Mouse (Mus musculus): Measurements from ENCODE around the gene Gm17387. TPM values are rescaled to one million over a fixed set of nuclear protein-coding genes. Genes with fewer than 3 reads are reported as not detected.
"Not testable (repeated sequence)": the region's sequence is repeated elsewhere in the genome, so short reads cannot be mapped to it uniquely, and the experiment has no call there.

The Gm17387 gene
- polyA plus RNA-seq, 1 experiment from 2014 or later = not detected

- no peaks in the 10 kb centered on the region for H3K27me3 ChIP-seq
- H3K9ac ChIP-seq = no peak overlapping the region
- no peaks in the 10 kb centered on the region for H3K36me3 ChIP-seq
- H3K4me2 ChIP-seq = no peak overlapping the region
- no peak overlapping the region for H3K27ac ChIP-seq
- H3K9me3 ChIP-seq = no peaks in the 10 kb centered on the region
- ATAC-seq (ENCODE audit: insufficient number of reproducible peaks, insufficient read depth, low FRiP score, low TSS enrichment, low read depth) = no peak
- WGBS = 79% methylated on average over 5 of the region's 5 CpGs
- peaks cover 3% of the 10 kb centered on the region for H3K4me1 ChIP-seq
- no peak overlapping the region for H3K4me3 ChIP-seq
These were observed 25.5 kb upstream of the Gm17387 start for GRCm38 (mm10) chr7:141003248-141004010.

- Histone ChIP-seq H3K36me3 (no peaks in the 10 kb centered on the region), H3K27me3 (no peaks in the 10 kb centered on the region), H3K9ac (no peak overlapping the region), H3K27ac (no peak overlapping the region), H3K4me2 (no peak overlapping the region), H3K4me1 (peaks cover 31% of the 10 kb centered on the region), H3K4me3 (no peak overlapping the region), H3K9me3 (no peaks in the 10 kb centered on the region)
- no peak for ATAC-seq (ENCODE audit: insufficient number of reproducible peaks, insufficient read depth, low FRiP score, low TSS enrichment, low read depth)
- 87% methylated on average over 6 of the region's 6 CpGs for WGBS
These were observed 22.5 kb upstream of the Gm17387 start for GRCm38 (mm10) chr7:141006446-141006845.

GRCm38 (mm10) chr7:141006914-141007313, 22.0 kb upstream of the Gm17387 start:
- Histone ChIP-seq H3K36me3 (no peaks in the 10 kb centered on the region), H3K4me3 (no peak overlapping the region), H3K27me3 (no peaks in the 10 kb centered on the region), H3K9me3 (no peaks in the 10 kb centered on the region), H3K9ac (no peak overlapping the region), H3K4me2 (no peak overlapping the region), H3K4me1 (peaks cover 31% of the 10 kb centered on the region), H3K27ac (no peak overlapping the region)
- ATAC-seq (ENCODE audit: insufficient number of reproducible peaks, insufficient read depth, low FRiP score, low TSS enrichment, low read depth) = no peak
- WGBS = 89% methylated on average over 5 of the region's 5 CpGs

GRCm38 (mm10) chr7:141008312-141008761, 20.6 kb upstream of the Gm17387 start:
- WGBS = 6% methylated on average over 7 of the region's 7 CpGs

GRCm38 (mm10) chr7:141008938-141009660, 19.8 kb upstream of the Gm17387 start:
- peak overlapping the region; percentile 60 for H3K27ac ChIP-seq
- peak overlapping the region; percentile 64 for H3K4me2 ChIP-seq
- no peak for ATAC-seq (ENCODE audit: insufficient number of reproducible peaks, insufficient read depth, low FRiP score, low TSS enrichment, low read depth)
- H3K9ac ChIP-seq = 0 out of 2 replicates have a peak overlapping the region, but pooled peaks have one; percentile 27
- H3K27me3 ChIP-seq = no peaks in the 10 kb centered on the region
- WGBS = 8% methylated on average over 20 of the region's 20 CpGs
- no peaks in the 10 kb centered on the region for H3K9me3 ChIP-seq
- H3K36me3 ChIP-seq = no peaks in the 10 kb centered on the region
- peak overlapping the region; percentile 21 for H3K4me3 ChIP-seq
- peaks cover 31% of the 10 kb centered on the region for H3K4me1 ChIP-seq

More at GRCm38 (mm10) chr7:141008312-141008761, 20.6 kb upstream of the Gm17387 start:
- 0 out of 2 replicates have a peak overlapping the region, but pooled peaks have one; percentile 27 for H3K9ac ChIP-seq
- peak overlapping the region; percentile 64 for H3K4me2 ChIP-seq
- ATAC-seq (ENCODE audit: insufficient number of reproducible peaks, insufficient read depth, low FRiP score, low TSS enrichment, low read depth) = no peak
- no peaks in the 10 kb centered on the region for H3K27me3 ChIP-seq
- H3K9me3 ChIP-seq = no peaks in the 10 kb centered on the region
- H3K4me3 ChIP-seq = peak overlapping the region; percentile 21; the same call in 1 of the 2 replicates
- H3K27ac ChIP-seq = peak overlapping the region; percentile 55
- no peaks in the 10 kb centered on the region for H3K36me3 ChIP-seq
- H3K4me1 ChIP-seq = peaks cover 31% of the 10 kb centered on the region

- H3K27ac ChIP-seq = no peak overlapping the region
- peaks cover 31% of the 10 kb centered on the region for H3K4me1 ChIP-seq
- H3K9me3 ChIP-seq = no peaks in the 10 kb centered on the region
- H3K9ac ChIP-seq = peak overlapping the region; percentile 66
- no peaks in the 10 kb centered on the region for H3K27me3 ChIP-seq
- 85% methylated on average over 9 of the region's 9 CpGs for WGBS
- peak overlapping the region; percentile 42 for H3K4me3 ChIP-seq
- peak overlapping the region; percentile 64 for H3K4me2 ChIP-seq
- no peaks in the 10 kb centered on the region for H3K36me3 ChIP-seq
- ATAC-seq (ENCODE audit: insufficient number of reproducible peaks, insufficient read depth, low FRiP score, low TSS enrichment, low read depth) = no peak
These were observed 19.3 kb upstream of the Gm17387 start for GRCm38 (mm10) chr7:141009665-141010064.

GRCm38 (mm10) chr7:141010593-141010992, 18.3 kb upstream of the Gm17387 start, which contains the start of gene Ifitm3:
TSS of gene Ifitm3 (minus strand) at chr7:141010770.
- Histone ChIP-seq H3K27ac (peak within 1 kb of the TSS; percentile 78), H3K4me1 (peaks cover 31% of the 10 kb centered on the region), H3K27me3 (no peaks in the 10 kb centered on the region), H3K4me2 (peak within 1 kb of the TSS; percentile 64), H3K9ac (peak within 1 kb of the TSS; percentile 66), H3K4me3 (peak within 1 kb of the TSS; percentile 42), H3K9me3 (no peaks in the 10 kb centered on the region), H3K36me3 (no peaks in the 10 kb centered on the region)
- WGBS = 6% methylated on average over 10 of the region's 10 CpGs
- ATAC-seq (ENCODE audit: insufficient number of reproducible peaks, insufficient read depth, low FRiP score, low TSS enrichment, low read depth) = no peak

- no peaks in the 10 kb centered on the region for H3K36me3 ChIP-seq
- H3K4me2 ChIP-seq = peak overlapping the region; percentile 64; the same call in 1 of the 2 replicates
- H3K27ac ChIP-seq = peak overlapping the region; percentile 78; the same call in 1 of the 2 replicates
- 88% methylated on average over 7 of the region's 7 CpGs for WGBS
- ATAC-seq (ENCODE audit: insufficient number of reproducible peaks, insufficient read depth, low FRiP score, low TSS enrichment, low read depth) = no peak
- no peak overlapping the region for H3K9ac ChIP-seq
- no peaks in the 10 kb centered on the region for H3K9me3 ChIP-seq
- H3K4me1 ChIP-seq = peaks cover 31% of the 10 kb centered on the region
- no peak overlapping the region for H3K4me3 ChIP-seq
- H3K27me3 ChIP-seq = no peaks in the 10 kb centered on the region
These were observed 17.6 kb upstream of the Gm17387 start for GRCm38 (mm10) chr7:141011238-141011770.

GRCm38 (mm10) chr7:141016707-141017697, 11.9 kb upstream of the Gm17387 start:
- no peaks in the 10 kb centered on the region for H3K27me3 ChIP-seq
- no peaks in the 10 kb centered on the region for H3K9me3 ChIP-seq
- H3K4me2 ChIP-seq = no peak overlapping the region
- no peak for ATAC-seq (ENCODE audit: insufficient number of reproducible peaks, insufficient read depth, low FRiP score, low TSS enrichment, low read depth)
- H3K9ac ChIP-seq = no peak overlapping the region
- H3K4me1 ChIP-seq = no peaks in the 10 kb centered on the region
- 83% methylated on average over 10 of the region's 10 CpGs for WGBS
- H3K4me3 ChIP-seq = no peak overlapping the region
- no peaks in the 10 kb centered on the region for H3K36me3 ChIP-seq
- H3K27ac ChIP-seq = no peak overlapping the region

GRCm38 (mm10) chr7:141017824-141018223, 11.1 kb upstream of the Gm17387 start, which contains the start of gene Ifitm6:
TSS of gene Ifitm6 (minus strand) at chr7:141017924.
- H3K4me2 ChIP-seq; H3K27me3 ChIP-seq; ATAC-seq (ENCODE audit: insufficient number of reproducible peaks, insufficient read depth, low FRiP score, low TSS enrichment, low read depth); H3K4me3 ChIP-seq; H3K9ac ChIP-seq; H3K9me3 ChIP-seq; H3K36me3 ChIP-seq; H3K27ac ChIP-seq; H3K4me1 ChIP-seq: not testable (repeated sequence)
- WGBS = 80% methylated on average over 1 of the region's 1 CpGs

Measured in embryonic facial prominence, embryonic 13.5 days (tissue).